Mouse (Mus musculus) cerebellum, postnatal 25 days (tissue): Measurements from ENCODE around the gene Zbtb1.

ENCODE experiments used
- DNase-seq, 2 experiments: peaks; one replicate each; pipeline ENCODE4 v3.0.0; 2021; ENCODE audit warnings: mixed read lengths in 2 of 2

Gene Zbtb1

DNA sequence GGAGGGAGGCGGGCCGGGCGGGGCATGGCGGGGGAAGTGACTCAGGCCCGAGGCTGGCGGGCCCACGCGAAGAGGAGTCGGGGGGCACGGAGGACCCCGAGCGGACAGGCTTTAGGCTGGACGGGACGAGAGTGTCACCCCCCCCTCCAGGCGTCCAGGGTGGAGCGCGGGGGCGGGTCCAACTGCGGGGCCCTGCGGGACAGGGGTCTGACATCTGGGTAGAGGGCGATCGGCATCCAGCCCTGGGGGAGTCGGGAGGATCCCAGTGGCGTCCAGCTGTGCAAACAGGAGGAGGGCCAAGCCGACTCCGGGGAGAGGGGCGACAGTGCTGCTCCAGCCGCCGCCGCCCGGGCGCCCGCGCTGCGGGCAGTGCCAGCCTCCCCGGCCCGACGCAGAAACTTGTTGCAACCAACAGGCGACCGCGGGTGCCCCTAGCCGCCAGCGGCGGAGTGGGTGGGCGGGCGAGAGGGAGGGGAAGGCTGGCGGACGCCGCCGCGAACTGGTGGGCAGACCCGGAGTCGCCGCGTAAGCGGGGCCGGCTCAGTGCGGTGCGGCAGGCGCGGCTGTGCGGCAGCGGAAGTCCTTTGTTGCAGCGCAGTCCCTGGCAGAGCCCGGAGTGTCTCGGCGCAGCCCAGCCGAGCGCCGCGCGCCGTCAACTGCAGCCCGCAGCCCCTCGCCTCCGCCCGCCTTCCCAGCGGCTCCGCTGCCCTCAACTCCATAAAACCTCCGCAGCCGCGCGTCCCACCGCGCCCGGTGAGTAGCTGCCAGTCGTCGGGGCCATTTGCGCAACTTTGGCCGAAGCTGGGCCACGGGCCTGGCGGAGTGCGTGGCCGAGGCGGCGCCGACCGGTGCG is at the start of gene Zbtb1:
Zbtb1 (plus strand) TSS at position 289 of the 853 bp plus-strand sequence.
- peak; percentile 85 for DNase-seq

DNA sequence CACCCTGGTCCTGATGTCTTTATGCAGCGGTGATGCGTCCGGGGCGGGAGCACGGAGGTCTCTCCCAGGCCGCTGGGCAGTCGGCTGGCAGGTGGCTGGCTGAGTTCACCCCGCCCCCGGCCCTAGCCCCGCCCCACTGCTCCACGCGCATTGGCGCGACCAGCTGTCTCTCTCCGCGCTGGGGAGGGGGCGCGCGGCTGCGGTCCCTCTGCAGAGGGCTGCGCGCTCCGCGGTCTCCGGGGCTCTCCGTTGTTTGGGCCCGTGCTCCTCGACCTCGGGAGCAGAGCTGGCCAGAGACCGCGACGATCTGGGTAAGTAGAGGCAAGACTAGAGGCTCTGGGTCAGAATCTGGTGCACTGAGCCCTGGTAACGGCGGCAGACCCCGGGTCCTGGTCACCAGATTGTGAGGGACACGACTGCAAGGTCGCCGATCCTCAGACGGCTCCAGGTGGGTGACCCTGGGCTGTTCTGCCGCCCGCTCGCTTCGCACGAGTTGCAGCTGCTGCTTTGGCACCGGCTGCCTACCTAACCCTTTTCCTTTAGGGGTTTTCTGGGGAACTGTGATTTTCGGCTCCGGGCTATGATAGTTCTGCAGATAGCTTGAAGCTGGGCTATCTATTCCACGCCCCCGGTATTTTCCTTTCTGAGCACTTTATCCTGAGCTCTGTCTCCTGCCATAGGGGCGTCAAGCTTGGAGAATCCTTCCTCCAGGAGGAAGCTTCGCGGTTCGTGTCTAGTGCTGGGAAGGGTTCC is 45.2 kb upstream of the Zbtb1 start, which contains the start of gene Akap5:
Akap5 (plus strand) TSS at position 213 of the 753 bp plus-strand sequence.
- peak; percentile 67 to 82 for DNase-seq

DNA sequence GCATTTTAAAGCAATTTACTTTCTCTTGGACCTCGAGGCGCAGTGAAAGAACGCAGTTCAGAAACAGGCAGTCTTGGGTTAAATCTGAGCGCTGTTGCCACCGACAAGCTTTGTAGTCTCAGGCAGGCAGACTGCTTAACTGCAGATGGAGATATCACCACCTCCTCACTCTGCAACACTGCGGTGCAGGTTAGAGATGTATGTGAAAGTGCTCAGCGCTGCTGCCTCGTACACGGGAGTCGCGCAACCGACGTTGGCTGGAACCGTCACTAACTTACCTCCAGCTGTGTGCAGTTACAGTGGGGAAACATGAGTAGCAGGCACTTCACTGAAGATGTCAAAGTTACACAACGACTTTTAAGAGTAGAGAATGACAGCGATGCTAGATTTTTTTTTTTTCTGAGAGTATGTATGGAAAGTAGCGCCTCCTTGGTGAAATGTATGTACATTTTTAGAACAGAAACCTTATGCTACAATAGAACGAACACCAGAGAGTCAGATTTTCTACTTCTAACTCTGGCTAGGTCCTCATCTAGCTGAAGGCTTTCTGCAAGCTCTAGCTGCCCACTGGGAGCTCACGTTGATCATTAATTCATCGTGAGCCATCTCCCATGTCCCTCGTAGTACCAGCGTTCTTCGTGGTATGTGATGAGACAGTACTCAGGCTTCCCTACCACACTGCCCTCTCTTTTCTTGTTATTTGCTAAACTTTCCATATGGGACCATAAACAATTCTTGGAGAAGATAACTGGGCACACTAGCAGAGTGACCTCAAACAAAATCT is 43.4 kb upstream of the Zbtb1 start:
- no peak for DNase-seq

DNA sequence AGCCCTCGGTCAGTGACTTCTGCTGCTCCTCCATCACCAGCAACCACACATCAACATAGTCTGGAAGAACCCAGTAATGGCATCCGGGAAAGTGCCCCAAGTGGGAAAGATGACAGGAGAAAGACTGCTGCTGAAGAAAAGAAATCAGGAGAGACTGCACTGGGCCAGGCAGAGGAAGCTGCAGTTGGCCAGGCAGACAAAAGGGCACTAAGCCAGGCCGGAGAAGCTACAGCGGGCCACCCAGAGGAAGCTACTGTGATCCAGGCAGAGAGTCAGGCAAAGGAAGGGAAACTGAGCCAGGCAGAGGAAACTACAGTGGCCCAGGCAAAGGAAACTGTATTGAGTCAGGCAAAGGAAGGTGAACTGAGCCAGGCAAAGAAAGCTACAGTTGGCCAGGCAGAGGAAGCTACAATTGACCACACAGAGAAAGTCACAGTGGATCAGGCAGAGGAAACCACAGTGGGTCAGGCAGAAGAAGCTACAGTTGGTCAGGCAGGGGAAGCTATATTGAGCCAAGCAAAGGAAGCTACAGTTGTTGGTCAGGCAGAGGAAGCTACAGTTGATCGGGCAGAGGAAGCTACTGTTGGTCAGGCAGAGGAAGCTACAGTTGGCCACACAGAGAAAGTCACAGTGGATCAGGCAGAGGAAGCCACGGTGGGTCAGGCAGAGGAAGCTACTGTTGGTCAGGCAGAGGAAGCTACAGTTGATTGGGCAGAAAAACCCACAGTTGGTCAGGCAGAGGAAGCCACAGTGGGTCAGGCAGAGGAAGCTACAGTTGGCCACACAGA is 41.3 kb upstream of the Zbtb1 start:
- DNase-seq: no peak

DNA sequence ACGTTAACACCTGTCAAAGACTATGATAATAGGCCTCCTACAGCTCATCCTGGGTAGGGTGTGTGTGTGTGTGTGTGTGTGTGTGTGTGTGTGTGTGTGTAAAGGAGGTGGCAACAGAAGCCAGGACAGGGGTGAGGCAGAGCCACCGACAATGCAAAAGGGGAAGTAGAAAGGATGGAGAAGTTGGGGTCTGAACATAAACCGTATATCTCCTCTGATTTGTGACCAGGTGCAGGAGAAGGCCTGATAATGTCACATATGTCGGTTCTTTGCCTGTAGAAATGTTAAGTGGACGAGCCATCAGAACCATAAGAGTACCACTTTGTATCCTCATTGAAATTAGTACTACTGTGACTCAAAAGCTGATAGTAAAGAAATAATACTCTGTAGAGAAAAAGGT is 36.4 kb upstream of the Zbtb1 start:
- DNase-seq: no peak

DNA sequence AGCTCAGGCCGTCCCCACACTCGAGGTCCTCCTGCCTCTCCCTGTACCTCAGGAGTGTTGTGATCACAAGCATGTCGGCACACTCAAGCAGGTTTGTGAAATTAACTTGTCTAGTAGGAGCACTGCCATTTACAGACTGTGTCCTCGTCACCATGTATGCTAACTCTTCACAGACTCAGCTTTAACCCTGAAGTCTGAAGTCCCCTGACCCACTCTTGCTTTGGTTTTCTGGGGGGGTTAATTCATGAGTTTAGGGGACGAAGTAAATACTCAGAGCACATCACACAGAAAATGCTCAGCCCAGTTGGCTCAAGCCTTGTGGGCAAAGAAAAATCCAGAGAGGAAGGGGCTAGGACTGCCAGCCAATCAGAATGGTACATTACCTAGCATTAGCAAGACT is 34.4 kb upstream of the Zbtb1 start:
- no peak for DNase-seq

DNA sequence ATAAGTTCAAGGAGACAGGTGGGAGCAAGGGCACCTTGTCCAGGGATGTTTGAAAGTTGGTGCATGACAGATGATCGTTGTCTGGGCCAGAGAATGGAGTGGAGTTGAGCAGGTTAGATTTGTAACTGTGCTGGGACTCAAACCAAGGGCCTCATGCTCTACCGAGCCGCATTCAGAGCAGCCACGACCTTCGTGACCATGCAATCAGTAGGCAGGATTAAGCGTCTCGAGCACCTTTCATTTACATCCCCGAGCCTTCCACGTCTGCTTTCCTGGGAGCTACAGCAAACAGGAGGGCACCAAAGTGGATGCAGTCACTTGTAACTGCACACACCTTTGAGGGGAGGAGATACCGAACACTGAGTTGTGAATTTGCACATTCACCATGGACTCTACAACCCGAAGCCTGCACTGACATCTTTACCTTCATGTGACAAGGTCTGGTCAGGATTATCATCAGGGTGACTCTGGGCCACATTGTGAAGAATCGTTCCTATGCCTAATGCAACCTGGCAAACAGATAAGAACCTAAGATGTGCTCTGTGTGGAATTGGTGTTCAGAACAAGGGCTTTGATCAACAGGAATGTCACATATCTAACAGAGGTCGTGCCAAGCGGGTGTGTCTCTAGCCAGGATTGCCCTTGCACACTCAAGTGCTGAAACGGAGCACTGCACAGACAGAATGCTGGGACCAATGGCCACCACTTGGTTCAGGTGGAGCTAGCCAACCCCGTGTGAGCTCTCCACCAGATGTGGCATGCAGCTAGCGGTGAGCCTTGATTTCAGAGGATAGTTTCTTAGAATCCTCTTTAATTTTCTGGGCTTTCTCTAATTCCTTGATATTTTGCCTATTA is 33.7 kb upstream of the Zbtb1 start:
- DNase-seq: no peak

DNA sequence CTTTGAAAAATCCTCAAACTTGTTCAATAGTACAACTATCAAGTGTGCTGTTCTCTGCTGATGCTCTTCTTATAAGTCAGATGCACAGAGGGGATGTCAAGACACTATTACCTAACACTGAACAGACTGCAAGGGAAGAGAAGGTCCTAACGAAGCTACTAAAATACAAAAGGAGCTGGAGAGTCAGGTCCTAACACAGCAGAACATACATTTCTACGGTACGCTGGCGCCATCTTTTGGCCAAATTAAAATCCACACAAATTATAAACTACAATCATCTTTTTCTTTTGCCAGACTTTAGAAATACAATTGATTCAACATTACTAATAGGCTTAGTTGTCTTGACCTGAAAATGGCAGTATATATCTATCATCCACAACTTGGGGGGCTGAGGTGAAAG is 29.0 kb upstream of the Zbtb1 start:
- peak; percentile 55 to 74 for DNase-seq

DNA sequence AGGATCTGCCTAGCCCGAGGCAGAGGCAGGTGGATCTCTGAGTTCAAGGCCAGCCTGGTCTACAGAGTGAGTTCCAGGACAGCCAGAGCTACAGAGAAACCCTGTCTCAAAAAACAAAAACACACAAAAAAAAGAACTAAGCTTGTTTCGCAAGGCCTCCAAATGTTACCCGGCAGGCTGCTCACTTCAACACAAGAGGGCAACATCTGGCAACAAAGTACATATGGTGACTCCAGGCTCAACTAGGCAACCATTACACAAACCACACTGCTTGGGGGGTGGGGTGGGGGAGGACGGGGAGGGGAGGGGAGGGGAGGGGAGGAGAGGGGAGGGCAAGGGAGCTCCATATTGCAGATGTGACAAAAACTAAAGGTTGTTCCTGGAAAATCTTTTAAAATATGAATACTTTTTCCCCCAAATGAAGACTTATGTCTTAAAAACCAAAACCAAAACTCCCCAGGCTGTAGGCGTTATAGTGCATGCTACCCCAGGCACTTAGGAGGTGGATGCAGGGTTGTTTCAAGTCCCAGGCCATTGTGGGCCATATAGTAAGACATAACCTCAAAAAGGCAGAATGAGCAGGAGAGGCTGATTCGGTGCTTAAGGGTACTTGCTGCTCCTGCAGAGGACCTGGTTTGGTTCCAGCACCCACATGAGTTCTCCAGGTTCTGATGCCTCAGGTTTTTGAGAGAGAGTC is 24.2 kb upstream of the Zbtb1 start:
- DNase-seq: no peak

DNA sequence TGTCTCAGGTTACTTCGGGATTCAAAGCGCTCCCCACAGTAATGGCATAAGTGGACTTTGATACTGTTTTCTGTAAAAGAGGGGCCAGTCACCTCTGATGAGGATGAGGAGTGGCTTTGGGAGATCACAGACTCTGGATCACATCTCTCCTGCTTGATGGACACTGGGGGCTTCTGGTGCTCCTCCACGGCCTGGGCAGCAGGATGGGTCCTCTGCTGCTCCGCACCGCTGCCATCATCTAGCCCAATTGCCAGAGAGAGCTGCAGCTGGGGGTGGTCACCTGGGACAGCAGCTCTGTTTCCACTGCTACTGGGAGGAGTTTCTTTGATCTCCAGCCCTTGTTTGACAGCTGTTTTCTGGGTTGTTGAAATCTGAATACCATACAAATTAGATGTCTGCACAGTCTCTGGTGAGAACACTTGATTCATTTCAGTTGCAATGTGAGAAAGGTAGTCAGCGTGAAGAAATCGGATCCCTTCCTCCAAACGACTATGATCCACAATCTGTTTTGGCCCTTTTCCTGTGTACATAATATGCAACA is 20.3 kb upstream of the Zbtb1 start:
- DNase-seq: no peak

DNA sequence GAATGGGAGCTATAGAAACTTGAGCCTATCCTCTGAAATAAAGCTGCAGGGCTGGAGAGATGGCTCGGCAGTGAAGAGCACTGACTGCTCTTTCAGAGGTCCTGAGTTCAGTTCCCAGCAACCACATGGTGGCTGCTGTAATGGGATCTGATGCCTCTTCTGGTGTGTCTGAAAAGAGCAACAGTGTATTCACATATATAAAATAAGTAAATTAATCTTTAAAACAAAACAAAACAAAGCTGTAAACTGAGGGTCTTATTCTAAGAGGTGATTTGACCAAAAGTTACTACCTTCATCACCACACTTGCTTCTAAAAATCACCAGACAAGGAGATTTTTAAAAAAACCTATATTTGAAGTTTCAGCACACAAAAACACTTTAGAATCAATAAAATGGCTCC is 9.2 kb upstream of the Zbtb1 start:
- no peak for DNase-seq

DNA sequence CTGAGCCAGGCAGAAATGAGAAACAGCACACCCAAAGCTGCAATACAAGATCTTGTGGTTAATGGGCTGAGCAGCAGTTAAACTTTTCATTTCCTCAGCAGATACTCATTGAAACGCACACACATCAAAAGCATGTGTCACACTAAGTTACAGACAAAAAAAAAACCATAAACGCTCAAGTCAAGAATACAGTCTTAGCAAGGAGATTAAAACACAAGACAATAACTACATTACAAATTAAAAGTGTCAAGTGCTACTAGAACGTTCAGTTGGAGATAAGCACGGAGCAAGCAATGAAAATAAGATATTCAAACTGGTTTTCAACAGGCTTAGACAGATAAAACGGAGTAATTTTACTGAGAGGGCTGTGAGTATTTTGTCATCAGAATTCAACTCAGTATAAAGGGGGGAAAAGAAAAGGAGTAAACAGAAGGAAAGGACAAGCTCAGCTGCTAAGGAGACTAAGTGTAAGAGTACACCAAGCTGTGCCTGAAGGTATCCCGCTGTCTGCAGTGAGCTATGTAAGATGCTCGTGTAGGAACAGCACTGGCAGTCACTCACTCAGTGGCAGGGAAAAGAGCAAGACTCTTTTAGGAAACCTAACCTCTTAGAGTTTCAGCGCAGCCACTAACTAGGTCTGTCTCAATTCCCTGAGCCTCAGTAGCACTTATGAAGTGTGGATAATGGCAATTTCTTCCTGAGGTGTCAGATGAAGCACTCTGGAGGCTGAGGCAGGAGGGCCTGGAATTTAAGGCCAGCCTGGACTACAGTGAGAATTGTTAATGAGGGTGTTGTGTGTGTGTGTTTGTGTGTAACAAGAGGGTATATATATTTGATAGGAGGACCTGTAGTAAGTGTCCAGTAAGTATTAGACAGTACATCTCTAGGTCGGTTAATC is 8.4 kb upstream of the Zbtb1 start:
- no peak for DNase-seq

DNA sequence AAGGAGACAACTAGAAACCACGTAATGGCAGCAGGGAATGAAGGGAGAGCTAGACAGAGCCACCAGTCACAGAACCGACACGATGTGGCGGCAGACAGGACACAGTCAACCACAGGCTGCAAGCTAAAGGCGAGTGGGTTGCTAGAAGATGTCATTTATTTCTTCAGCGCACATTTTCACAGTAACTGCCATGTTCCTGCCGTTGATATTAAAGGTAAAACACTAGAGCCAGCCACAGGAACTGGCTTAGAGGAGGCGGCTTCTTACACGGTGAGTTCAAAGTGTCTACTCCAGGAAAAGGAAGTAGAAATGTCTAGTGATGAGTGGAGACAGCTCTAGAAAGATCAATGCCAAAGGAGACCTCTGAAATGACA is 7.8 kb upstream of the Zbtb1 start:
- DNase-seq: no peak

DNA sequence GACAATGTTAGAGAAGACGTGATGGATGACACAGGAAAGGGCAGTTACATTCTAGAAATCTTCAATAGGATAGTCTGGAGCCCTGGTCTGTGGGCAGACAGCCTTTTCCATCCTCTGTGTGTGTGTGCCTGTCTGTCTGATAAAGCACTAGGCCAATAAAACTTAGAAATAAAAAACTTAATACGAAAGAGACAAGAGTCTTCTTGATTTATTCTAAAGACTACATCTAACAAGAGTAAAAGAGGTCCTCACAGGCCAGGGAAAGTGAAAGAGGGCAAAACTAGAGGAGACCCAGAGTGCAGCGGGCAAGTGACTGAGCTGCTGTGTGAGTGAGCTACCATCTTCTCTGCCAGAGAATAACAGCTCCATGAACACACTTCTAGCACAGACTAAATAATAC is 3.8 kb upstream of the Zbtb1 start:
- DNase-seq: no peak

DNA sequence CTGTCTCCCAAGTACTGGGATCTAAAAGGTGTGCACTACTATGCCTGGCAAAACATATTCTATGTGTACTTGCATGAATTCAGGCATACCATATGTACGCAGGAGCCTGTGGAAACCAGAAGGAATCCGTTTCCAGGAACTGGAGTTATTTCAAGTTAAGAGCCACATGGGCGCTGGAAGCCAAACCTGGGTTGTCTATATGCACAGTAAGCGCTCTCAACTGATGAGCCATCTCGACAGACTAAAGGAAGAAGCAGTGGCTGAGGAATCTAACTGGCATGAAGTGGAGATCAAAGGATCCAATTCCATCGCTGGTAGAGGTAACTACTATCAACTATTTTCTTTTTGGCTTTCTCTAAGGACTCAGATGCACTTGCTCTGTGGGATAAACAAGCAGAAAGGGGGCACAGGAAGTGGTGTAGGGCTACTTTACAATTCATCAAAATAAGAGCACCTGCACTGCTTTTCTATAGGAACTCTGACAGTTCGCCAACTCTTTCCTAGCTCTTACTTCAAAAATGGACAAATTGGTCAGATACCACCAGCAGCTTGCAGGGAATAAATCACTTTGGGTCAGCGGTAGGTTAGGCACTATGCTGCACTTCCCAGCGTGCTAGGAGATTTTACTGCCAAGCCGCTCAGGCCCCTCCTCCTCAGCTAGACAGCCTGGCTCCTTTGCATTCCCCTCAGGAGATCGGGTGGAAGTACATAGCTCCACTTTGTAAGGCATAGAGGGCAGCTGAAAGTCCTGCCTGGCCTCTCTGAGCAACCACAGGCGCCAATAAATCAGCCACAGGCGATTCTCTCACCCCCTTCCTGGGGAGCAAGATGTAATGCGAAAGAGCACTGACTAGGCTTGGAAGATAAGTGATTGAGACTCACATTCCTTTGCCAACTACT is 2.7 kb upstream of the Zbtb1 start:
- DNase-seq: peak; percentile 40 to 61

DNA sequence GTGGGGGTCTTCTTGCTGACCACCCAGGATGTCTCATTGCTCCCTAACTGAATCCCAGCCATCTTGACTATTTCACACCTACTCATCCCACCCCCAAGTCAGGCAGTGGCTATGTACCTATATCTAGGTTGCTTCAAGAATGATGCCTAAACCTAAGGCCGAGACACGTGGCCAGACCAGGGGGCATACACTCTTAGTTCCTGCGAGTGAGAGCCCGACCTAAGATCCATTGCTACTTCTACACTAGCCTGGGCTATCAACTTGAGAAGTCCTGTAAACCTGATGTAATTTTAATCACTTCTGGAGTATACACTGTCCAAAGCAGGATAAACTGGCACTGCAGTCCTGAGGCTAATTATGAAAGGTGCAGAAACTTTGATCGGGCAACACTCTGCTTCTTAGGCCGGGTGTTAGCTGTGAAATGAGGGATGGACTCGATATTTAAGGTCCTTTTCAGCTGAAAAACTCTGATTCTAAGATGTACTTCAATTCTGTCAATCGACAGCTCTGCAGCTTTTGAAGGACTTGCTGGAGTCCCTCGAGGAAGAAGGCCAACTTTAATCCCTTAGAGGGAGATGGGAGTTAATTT is 1.8 kb upstream of the Zbtb1 start:
- DNase-seq: no peak

DNA sequence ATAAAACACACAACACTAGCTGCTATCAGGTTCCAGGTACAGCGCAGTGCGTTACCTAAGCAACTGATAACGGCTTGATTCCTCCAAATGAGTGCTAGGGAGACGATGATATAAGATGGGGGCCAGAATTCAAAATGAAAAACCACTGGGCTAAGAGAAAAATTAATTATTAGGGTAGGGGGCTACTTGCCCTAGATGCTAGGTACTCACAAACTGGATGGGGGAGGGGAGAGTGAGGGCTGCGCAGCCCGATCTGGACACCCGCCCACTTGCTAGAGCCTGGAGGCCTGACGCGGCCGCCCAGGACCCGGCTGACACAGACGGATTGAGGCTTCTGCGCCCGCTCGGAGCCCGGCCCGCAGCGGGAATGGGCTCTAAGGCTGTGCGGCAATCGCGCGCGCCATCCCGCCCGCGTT is 1.3 kb upstream of the Zbtb1 start:
- DNase-seq: peak in 1 of 2 experiments; percentile 84
